Mouse (Mus musculus) testis, postnatal 14 days (tissue): Measurements from ENCODE around the gene Zfp706.
A peak's percentile ranks its signal among the peaks of the same experiment; 100 is the strongest.

Source experiments
- DNase-seq: peaks from one replicate; pipeline ENCODE4 v3.0.0; 2021; ENCODE audit warnings: low spot score

Gene Zfp706

GRCm38 (mm10) chr15:37008546-37008945, 973 bp upstream of the Zfp706 start:
- DNase-seq, result no peak

- DNase-seq, result no peak
Measured at GRCm38 (mm10) chr15:37007959-37008419, 416 bp upstream of the Zfp706 start.

GRCm38 (mm10) chr15:37006475-37007164, 953 bp downstream of the Zfp706 start:
- peak; percentile 37 for DNase-seq

GRCm38 (mm10) chr15:37005793-37006474, 1.6 kb downstream of the Zfp706 start:
- DNase-seq, result no peak

DNA sequence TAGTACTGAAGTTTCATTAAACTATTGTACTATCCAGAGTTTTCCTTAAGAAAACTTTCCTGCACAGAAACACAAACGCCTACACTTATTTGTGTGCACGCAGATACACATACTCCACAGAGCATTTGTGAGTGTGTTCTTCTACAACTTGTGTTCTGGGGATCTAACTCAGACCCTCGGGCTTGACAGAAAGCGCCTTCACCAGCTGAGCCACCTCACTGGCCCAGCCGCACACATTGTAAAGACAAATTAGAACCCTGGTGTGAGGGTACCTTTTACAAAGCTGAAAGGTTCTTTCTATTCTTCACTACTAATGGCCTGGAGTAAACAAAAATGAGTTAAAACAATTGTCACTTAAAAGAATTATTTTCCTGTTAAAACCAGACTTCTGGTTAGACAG, 2.7 kb downstream of the Zfp706 start:
- no peak for DNase-seq

- DNase-seq, result no peak
Measured at GRCm38 (mm10) chr15:37002276-37002675, 5.3 kb downstream of the Zfp706 start.

GRCm38 (mm10) chr15:36999602-37000001, 8.0 kb downstream of the Zfp706 start:
- DNase-seq, result peak; percentile 57

DNA sequence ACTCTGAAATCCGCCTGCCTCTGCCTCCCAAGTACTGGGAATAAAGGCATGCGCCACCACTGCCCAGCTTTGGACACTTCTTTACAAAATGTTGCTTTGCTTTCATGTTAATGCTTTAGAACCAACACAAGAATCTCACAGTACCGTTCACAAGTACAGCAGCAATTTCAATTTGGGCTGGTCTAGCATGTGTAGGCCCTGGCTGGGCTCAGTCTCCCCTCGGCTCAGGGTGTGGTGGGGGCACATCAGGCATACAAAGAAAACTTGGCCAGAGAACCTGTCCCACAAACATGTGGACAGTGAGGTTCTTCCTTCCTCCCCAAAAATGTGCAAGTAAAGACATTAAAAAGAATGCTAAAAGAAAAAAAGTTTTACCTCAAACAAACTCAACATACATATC, 12.4 kb downstream of the Zfp706 start:
- no peak for DNase-seq

DNA sequence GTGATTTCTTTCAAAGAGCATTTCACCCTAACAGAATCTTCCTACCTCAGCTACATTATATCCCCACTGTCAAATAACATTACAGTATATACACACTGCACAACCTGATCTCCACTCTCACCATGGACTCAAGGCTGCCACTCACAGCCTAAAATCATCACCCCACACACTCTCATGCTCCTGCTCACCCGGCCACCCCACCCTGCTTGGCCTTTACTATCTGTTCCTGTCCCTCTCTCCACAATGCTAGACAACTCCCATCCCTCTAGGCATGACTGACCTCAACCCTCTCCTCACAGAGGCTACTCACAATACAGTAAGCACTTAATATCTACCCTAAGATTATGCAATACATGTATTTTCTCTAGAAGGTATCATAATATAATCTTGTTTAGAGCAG, 12.9 kb downstream of the Zfp706 start:
- no peak for DNase-seq

DNA sequence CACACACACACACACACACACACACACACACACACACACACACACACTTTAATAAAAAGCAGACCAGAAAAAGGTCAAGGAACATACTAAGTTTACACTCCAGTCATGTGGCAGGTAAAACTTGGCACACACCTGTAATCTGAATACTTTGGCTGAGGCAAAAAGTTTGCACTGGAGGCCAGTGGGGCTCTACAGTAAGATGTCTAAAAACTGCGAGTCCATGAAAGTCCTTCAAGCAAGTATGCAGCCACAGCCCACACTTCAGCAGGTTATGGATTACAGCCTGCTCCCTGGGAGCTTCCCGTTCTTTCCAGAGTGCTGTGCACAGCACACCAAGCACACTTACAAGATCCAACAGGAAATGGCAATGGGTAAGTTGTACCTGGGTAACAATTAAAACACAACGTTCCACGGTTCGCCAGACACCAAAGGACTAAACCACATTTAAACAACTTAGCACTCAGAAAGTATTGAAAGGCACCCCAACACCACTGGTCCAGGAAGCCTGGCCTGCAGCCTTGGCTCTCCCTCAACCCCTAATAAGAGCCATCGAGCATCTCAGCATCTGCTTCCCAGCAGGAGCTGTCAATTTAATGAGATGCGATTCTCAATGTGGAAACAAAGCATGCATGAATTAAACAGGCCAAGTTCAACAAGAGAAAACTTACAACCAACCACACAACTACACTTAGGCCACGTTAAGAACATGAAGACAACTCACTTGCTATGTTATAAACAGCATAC, 14.0 kb downstream of the Zfp706 start:
- no peak for DNase-seq

DNA sequence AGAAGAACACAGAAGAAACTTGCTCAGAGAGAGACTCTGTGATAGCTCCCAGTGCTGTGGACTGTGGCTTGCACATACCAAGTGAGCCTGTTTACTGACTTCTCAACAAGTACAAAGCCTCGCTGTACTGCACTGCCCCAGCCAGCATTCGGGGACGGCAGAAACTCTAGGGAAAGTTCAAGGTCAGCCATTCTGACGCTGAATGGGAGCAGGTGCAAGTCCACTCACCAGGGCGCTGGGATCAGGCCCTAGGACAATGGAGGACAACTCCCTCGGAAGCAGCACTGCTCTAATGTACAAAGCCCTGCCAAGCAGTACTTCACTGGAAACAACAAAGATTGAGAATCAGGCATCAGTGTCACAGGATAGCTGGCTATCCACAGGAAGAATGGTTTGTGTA, 16.2 kb downstream of the Zfp706 start:
- no peak for DNase-seq

DNA sequence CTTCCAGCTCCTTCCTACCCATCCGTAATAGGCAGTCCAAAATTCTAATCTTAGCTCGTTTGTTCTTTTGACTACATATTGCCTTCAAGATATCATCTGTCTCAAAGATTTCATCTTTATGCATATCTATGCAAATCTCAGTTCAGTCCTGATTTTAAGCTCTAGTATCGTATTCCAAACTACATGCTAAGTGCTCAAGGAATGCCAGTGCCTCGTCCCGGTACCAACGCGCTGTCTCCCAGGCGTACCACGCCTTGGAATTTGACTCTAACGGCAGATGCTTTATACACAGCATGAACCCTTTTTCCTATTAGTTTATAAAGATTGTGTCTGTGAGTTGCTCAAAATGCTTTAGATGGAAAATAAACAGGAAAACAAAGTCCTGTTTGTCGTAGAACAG, 17.7 kb downstream of the Zfp706 start:
- DNase-seq, result no peak

GRCm38 (mm10) chr15:36988718-36989115, 18.9 kb downstream of the Zfp706 start:
- no peak for DNase-seq

DNA sequence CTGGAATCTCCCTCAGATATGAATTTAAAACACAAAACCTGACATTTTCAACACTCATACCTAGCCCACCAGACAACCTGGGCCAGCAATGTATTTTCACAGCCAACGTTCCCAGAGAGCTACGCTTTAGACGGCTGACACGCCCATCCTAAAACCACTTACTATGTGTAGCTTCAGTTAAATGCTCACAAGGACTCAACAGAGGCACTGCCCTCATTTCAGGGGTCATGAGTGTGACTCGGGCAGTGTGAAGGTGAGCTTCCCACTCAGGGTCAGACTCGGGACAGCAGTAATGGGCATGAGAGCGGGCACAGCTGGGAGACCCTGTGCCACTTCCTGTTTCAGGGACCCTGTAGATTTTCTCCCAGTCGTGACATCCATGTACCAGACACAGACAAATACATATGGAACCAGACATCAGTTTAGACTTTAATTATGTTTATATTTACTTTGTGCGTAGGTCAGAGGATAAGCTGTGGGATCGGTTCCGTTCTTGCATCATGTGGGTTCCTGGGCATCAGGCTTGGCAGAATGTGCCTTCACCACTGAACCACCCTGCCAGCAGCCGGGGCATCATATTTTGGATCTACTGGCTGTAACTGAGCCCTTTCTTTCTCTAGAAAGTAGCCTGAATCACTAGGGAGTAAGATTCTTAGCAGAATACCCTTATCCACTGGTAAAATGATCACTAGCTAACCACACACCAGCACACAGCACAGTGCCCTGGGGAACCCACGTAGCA, 19.4 kb downstream of the Zfp706 start:
- DNase-seq, result no peak

GRCm38 (mm10) chr15:36987211-36987877, 20.2 kb downstream of the Zfp706 start:
- no peak for DNase-seq

DNA sequence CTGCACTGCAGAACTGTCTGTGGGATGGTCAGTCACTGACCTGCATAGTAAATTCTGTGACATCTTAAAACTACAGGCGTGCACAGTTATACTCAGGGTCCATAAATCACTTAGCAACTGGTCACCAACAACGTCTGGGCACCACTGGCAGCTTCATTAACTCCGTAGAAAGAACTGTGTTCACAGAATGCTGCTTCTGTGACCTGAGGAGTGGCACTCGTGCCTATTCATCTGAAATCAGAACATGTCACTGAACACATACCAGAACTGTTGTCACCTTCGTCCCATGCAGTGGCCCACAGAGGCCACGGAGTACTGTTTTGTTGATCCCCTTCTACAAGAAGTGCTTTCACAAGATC, 22.0 kb downstream of the Zfp706 start:
- DNase-seq, result no peak

- DNase-seq, result no peak
Measured at GRCm38 (mm10) chr15:36984921-36985566, 22.5 kb downstream of the Zfp706 start.

- no peak for DNase-seq
Measured at GRCm38 (mm10) chr15:36983455-36983854, 24.1 kb downstream of the Zfp706 start.

DNA sequence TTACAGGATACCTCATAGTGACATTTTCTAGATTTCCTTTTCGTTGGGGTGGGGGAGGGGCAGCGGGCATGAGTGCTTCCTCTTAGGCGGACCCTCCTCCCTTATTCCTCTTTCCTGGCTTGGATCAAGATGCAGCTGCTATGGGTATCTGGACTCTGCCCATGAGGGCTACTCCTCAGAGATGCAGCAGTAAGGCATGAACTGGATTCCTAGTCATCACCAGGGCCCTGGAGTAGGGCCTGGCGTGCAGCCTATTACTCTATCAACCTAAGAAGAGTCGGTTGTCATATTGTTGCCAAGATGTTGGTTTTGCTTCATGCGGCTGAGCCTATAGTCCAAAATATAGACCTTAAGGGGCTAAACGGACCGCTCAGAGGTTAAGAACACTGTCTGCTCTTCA, 27.3 kb downstream of the Zfp706 start:
- DNase-seq, result no peak

GRCm38 (mm10) chr15:36979488-36980201, 27.9 kb downstream of the Zfp706 start:
- DNase-seq, result peak; percentile 36

- no peak for DNase-seq
Measured at GRCm38 (mm10) chr15:36979159-36979487, 28.4 kb downstream of the Zfp706 start.
